Mouse (Mus musculus) heart, embryonic 16.5 days (tissue): Measurements from ENCODE around the gene Grasp. TPM values are rescaled to one million over a fixed set of nuclear protein-coding genes. Genes with fewer than 3 reads are reported as not detected.

ENCODE experiments used
- microRNA-seq: library from miRNA; unstranded; fragments of <30 nt; microRNA quantifications from one replicate; pipeline ENCODE4, GENCODE M21; 2017
- polyA plus RNA-seq: library from polyadenylated mRNA; unstranded; fragments of >200 nt; fragmentation: Nextera tagmentation; extraction: Ambion mirVana; gene quantifications from 2 replicates; pipeline ENCODE4 v1.2.1, GENCODE M21; 2015

Grasp gene
- polyA plus RNA-seq, 1 experiment from 2014 or later = 3.4 TPM

Small RNA genes within 50 kb of the gene (microRNA-seq; reads per million reads assigned to microRNA genes)
- gene Mir6962 = not detected

Other genes with a start within 250 kb of the Grasp start
- not detected in 2 replicates for gene Gm47841, start 176.8 kb upstream of the Grasp start, polyA plus RNA-seq
- gene Fignl2, start 145.6 kb upstream of the Grasp start, polyA plus RNA-seq = 0.10 and 0.12 TPM in 2 replicates
- gene Ankrd33, start 108.4 kb upstream of the Grasp start, polyA plus RNA-seq = not detected in 2 replicates
- 14.7 and 20.5 TPM in 2 replicates for gene Acvrl1, start 95.7 kb upstream of the Grasp start, polyA plus RNA-seq
- gene Acvr1b, start 50.1 kb upstream of the Grasp start, polyA plus RNA-seq = 7.1 and 8.0 TPM in 2 replicates
- 12.6 and 13.5 TPM in 2 replicates for gene Nr4a1, start 30.1 kb downstream of the Grasp start, polyA plus RNA-seq
- gene Atg101, start 60.1 kb downstream of the Grasp start, polyA plus RNA-seq = 64.5 and 68.9 TPM in 2 replicates
- gene 6030408B16Rik, start 69.0 kb downstream of the Grasp start, polyA plus RNA-seq = 2.8 and 7.1 TPM in 2 replicates
- gene Krt80, start 146.0 kb downstream of the Grasp start, polyA plus RNA-seq = 8.7 and 9.0 TPM in 2 replicates
- 19.6 and 28.9 TPM in 2 replicates for gene Krt7, start 186.9 kb downstream of the Grasp start, polyA plus RNA-seq
- gene Krt87, start 214.6 kb downstream of the Grasp start, polyA plus RNA-seq = 0.14 TPM in 1 of 2 replicates, not detected in the other
- gene Krt88, start 223.6 kb downstream of the Grasp start, polyA plus RNA-seq = not detected in 2 replicates
- gene Krt81, start 239.6 kb downstream of the Grasp start, polyA plus RNA-seq = not detected in 2 replicates
- not detected in 2 replicates for gene Krt86, start 249.3 kb downstream of the Grasp start, polyA plus RNA-seq